Mouse (Mus musculus): Measurements from ENCODE around the gene Myrip. TPM values are rescaled to one million over a fixed set of nuclear protein-coding genes. Genes with fewer than 3 reads are reported as not detected.

Gene Myrip
- polyA plus RNA-seq, 1 experiment from 2014 or later, result 0.30 TPM

DNA sequence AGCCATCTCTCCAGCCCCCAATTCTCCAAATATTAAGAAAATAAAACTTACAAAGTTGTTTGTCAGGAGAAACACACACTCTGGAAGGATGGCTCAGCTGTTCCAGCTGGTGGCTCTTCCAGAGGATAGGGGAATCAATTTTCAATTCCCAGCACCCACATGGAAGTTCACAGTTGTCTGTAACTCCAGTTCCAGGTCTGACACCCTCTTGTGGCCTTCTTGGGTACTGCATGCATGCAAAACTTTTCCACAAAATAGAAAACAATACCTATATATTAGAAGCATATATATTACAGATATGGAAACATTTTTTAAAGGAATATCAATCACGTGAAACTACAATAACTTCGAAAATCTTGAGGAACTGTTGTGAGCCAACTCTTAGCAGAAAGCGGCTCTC, 210.5 kb downstream of the Myrip start:
- WGBS, result 80% methylated on average over 3 of the region's 3 CpGs

DNA sequence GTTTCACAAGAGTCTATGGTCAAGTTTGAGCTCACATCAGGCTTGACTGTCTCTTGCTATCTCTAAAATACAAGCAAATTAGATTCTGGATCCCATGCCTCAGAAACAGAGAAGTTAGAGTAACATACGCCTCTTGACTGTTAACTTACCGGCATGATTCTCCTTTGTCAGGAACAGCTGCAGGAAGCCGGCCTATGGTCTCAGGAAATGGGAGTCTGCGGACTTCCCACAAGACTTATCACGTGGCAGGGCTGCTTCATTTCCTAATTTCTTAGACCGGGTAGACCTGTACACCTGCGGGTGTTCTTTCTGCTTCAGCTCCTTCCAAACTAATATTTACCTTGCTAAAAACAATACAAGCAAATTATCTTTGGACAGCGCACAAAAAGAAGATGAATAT, 215.4 kb downstream of the Myrip start:
- Histone ChIP-seq H3K4me3 (replicated peaks; ENCODE audit: low read length) (no peak overlapping the region), H3K4me1 (ENCODE audit: control insufficient read depth, insufficient read depth, low read length) (no peaks in the 10 kb centered on the region), H3K36me3 (ENCODE audit: control insufficient read depth, insufficient read depth, low read length) (no peaks in the 10 kb centered on the region), H3K4me2 (ENCODE audit: low read depth, low read length) (no peak overlapping the region), H3K27me3 (ENCODE audit: control insufficient read depth, insufficient read depth, low read length) (no peaks in the 10 kb centered on the region), H3K9me3 (replicated peaks; ENCODE audit: control insufficient read depth, low read length) (no peaks in the 10 kb centered on the region), H3K9ac (ENCODE audit: low read length) (no peak overlapping the region), H3K27ac (ENCODE audit: low read length) (no peak overlapping the region)
- 66% methylated on average over 8 of the region's 8 CpGs for WGBS
- no peak for ATAC-seq (ENCODE audit: insufficient read depth, low FRiP score)

More for the DNA sequence above, 210.5 kb downstream of the Myrip start:
- H3K4me2 ChIP-seq (ENCODE audit: low read depth, low read length), result no peak overlapping the region
- no peak overlapping the region for H3K9ac ChIP-seq (ENCODE audit: low read length)
- ATAC-seq (ENCODE audit: insufficient read depth, low FRiP score), result no peak
- no peaks in the 10 kb centered on the region for H3K4me1 ChIP-seq (ENCODE audit: control insufficient read depth, insufficient read depth, low read length)
- H3K4me3 ChIP-seq (replicated peaks; ENCODE audit: low read length), result no peak overlapping the region
- H3K9me3 ChIP-seq (replicated peaks; ENCODE audit: control insufficient read depth, low read length), result 0 out of 2 replicates have a peak, but pooled peaks cover 2% of the 10 kb centered on the region
- H3K27me3 ChIP-seq (ENCODE audit: control insufficient read depth, insufficient read depth, low read length), result no peaks in the 10 kb centered on the region
- H3K27ac ChIP-seq (ENCODE audit: low read length), result no peak overlapping the region
- H3K36me3 ChIP-seq (ENCODE audit: control insufficient read depth, insufficient read depth, low read length), result no peaks in the 10 kb centered on the region

DNA sequence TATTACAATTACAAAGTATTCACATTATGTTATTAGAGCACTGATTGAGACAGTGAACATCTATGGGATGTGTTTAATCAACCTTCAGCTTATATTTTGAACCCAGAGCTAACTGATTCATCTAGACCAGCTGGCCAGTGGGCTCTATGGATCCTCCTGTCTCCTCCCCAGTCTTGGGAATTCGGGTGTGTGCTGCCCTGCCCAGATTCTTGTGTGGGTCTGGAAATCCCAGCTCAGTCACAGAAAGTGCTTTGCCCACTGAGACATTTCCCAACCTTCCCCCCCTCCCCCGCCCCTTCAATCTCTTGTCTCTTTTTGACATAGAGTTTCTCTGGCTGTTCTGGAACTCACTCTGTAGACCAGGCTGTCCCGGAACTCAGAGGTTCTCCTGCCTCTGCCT, 217.6 kb downstream of the Myrip start:
- Histone ChIP-seq H3K27ac (ENCODE audit: low read length) (no peak overlapping the region), H3K4me3 (replicated peaks; ENCODE audit: low read length) (no peak overlapping the region), H3K4me1 (ENCODE audit: control insufficient read depth, insufficient read depth, low read length) (no peaks in the 10 kb centered on the region), H3K9ac (ENCODE audit: low read length) (no peak overlapping the region), H3K27me3 (ENCODE audit: control insufficient read depth, insufficient read depth, low read length) (no peaks in the 10 kb centered on the region), H3K9me3 (replicated peaks; ENCODE audit: control insufficient read depth, low read length) (no peaks in the 10 kb centered on the region), H3K36me3 (ENCODE audit: control insufficient read depth, insufficient read depth, low read length) (no peaks in the 10 kb centered on the region), H3K4me2 (ENCODE audit: low read depth, low read length) (no peak overlapping the region)
- ATAC-seq (ENCODE audit: insufficient read depth, low FRiP score), result no peak
- WGBS, result 67% methylated on average over 3 of the region's 3 CpGs

DNA sequence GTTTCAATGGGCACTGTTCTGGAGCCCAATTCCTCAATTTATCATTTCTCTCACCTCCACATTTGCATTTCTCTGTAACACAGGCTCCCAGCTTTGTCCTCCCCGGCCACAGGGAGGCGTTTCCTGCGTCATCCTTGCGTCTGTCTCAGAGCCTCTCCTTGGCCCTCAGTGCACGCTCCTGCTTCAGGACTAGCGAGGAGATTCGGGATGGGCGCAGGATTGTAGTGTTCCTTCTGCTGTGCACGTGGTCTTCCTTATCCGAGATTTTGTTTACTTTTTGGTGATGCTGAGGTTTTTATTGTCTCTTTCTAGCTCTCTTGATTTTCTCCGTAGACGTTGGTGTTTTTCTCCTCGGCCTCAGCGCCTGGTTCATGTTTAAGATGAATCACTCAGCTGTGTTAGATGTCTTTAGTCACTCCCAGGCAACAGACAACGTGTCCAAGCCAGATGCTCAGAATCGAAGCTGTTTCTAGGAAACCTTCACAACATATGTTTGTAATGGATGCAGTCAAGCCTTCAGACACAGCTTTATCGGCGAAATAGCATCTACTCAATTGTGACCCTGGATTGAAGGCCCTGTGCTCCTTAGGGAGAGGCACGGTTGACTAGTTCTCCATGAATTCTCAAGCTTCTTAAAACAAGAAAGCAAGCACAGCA, 218.3 kb downstream of the Myrip start:
- H3K27ac ChIP-seq (ENCODE audit: low read length), result no peak overlapping the region
- no peaks in the 10 kb centered on the region for H3K4me1 ChIP-seq (ENCODE audit: control insufficient read depth, insufficient read depth, low read length)
- H3K9ac ChIP-seq (ENCODE audit: low read length), result no peak overlapping the region
- no peak overlapping the region; the same call in 1 of the 2 replicates for H3K4me2 ChIP-seq (ENCODE audit: low read depth, low read length)
- H3K9me3 ChIP-seq (replicated peaks; ENCODE audit: control insufficient read depth, low read length), result no peaks in the 10 kb centered on the region
- no peaks in the 10 kb centered on the region for H3K36me3 ChIP-seq (ENCODE audit: control insufficient read depth, insufficient read depth, low read length)
- no peaks in the 10 kb centered on the region for H3K27me3 ChIP-seq (ENCODE audit: control insufficient read depth, insufficient read depth, low read length)
- 38% methylated on average over 19 of the region's 19 CpGs for WGBS
- no peak overlapping the region for H3K4me3 ChIP-seq (replicated peaks; ENCODE audit: low read length)
- no peak for ATAC-seq (ENCODE audit: insufficient read depth, low FRiP score)

DNA sequence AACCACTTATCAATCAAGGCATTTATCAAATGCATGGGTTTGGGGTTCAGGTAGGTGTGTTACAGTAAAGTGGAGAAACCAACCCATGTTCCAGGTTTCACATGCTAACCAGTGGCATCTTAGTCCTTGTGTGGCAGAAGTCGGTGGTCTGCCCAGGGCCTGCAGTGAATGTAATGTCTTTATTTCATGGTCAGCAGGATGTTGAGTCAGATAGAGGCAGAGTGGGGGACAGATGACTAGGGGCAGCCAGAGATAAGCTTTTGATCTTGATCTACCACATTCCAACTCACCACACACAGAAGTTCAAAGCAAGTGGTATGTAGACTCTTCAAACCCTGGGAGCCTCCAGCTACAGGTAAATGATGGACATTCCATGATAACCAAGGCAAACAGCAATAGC, 219.8 kb downstream of the Myrip start:
- H3K9ac ChIP-seq (ENCODE audit: low read length), result no peak overlapping the region
- no peak overlapping the region for H3K4me3 ChIP-seq (replicated peaks; ENCODE audit: low read length)
- H3K4me2 ChIP-seq (ENCODE audit: low read depth, low read length), result no peak overlapping the region
- WGBS, result 67% methylated on average over 1 of the region's 1 CpGs
- no peak for ATAC-seq (ENCODE audit: insufficient read depth, low FRiP score)
- H3K9me3 ChIP-seq (replicated peaks; ENCODE audit: control insufficient read depth, low read length), result no peaks in the 10 kb centered on the region
- H3K27ac ChIP-seq (ENCODE audit: low read length), result no peak overlapping the region
- no peaks in the 10 kb centered on the region for H3K4me1 ChIP-seq (ENCODE audit: control insufficient read depth, insufficient read depth, low read length)
- no peaks in the 10 kb centered on the region for H3K27me3 ChIP-seq (ENCODE audit: control insufficient read depth, insufficient read depth, low read length)
- H3K36me3 ChIP-seq (ENCODE audit: control insufficient read depth, insufficient read depth, low read length), result no peaks in the 10 kb centered on the region

Other genes with a start within 250 kb of the Myrip start
- gene Cx3cr1, start 231.6 kb upstream of the Myrip start, polyA plus RNA-seq (2015; fragmentation: Nextera tagmentation; extraction: Ambion mirVana), result 13.7 and 15.2 TPM in 2 replicates
- gene Ccr8, start 209.4 kb upstream of the Myrip start, polyA plus RNA-seq (2015; fragmentation: Nextera tagmentation; extraction: Ambion mirVana), result 0.97 and 1.0 TPM in 2 replicates
- gene Slc25a38, start 191.1 kb upstream of the Myrip start, polyA plus RNA-seq (2015; fragmentation: Nextera tagmentation; extraction: Ambion mirVana), result 34.8 and 35.0 TPM in 2 replicates
- 1,156 and 1,211 TPM in 2 replicates for gene Rpsa, start 173.8 kb upstream of the Myrip start, polyA plus RNA-seq (2015; fragmentation: Nextera tagmentation; extraction: Ambion mirVana)
- 1.7 and 2.6 TPM in 2 replicates for gene Mobp, start 151.8 kb upstream of the Myrip start, polyA plus RNA-seq (2015; fragmentation: Nextera tagmentation; extraction: Ambion mirVana)
- 129 and 138 TPM in 2 replicates for gene Eif1b, start 190.7 kb downstream of the Myrip start, polyA plus RNA-seq (2015; fragmentation: Nextera tagmentation; extraction: Ambion mirVana)
- 5.4 and 5.6 TPM in 2 replicates for gene Entpd3, start 238.3 kb downstream of the Myrip start, polyA plus RNA-seq (2015; fragmentation: Nextera tagmentation; extraction: Ambion mirVana)

Data from stomach, embryonic 16.5 days (tissue).